Mouse (Mus musculus): ENCODE measurements around the gene Pcca. TPM values are rescaled to one million over a fixed set of nuclear protein-coding genes. Genes with fewer than 3 reads are reported as not detected.

The Pcca gene
- polyA plus RNA-seq, 1 experiment = 18.8 TPM

DNA sequence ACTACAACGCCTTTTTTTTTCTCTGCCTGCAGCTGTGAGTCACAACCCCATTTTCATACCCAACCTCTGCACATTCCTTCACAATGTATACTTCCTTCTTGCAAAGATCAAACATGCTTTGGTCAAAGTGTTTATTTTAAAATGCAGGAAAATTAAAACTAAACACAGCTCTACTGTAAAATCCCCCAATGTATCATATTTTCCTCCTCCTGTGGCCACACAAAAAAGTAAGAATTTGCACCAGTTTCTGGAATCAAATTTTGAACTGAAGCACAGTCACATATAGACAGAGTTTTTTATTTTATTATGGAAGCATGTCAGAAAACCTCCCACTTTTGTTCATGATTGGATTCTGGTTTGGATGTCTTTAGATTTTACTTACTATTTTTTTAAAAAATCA lies 47.5 kb upstream of the Pcca start:
- Histone ChIP-seq H3K4me3 (no peak overlapping the region), H3K36me3 (ENCODE audit: control insufficient read depth, insufficient read depth) (no peaks in the 10 kb centered on the region), H3K79me2 (ENCODE audit: control insufficient read depth, insufficient read depth) (no peaks in the 10 kb centered on the region), H3K4me2 (ENCODE audit: low read depth) (no peak overlapping the region), H3K27me3 (ENCODE audit: control insufficient read depth, insufficient read depth, insufficient read length) (peaks cover 35% of the 10 kb centered on the region), H3ac (ENCODE audit: control insufficient read depth, insufficient read length) (no peak overlapping the region)
- TF ChIP-seq MAX (IDR thresholded peaks at IDR 0.05; ENCODE audit: low read depth) (no peak), MYOG (IDR thresholded peaks at IDR 0.05; ENCODE audit: control insufficient read depth in 1 of 3, insufficient read depth in 1 of 3, insufficient read length in 2 of 3, low read depth in 2 of 3) (no peak), POLR2A (IDR thresholded peaks at IDR 0.05; ENCODE audit: insufficient read length, low read depth) (no peak), USF1 (IDR thresholded peaks at IDR 0.05; ENCODE audit: low read depth) (no peak), TCF12 (IDR thresholded peaks at IDR 0.05; ENCODE audit: insufficient read depth, poor library complexity, severe bottlenecking) (no peak), CEBPB (IDR thresholded peaks at IDR 0.05; ENCODE audit: insufficient read depth, poor library complexity, severe bottlenecking) (no peak), MYOD1 (IDR thresholded peaks at IDR 0.05; ENCODE audit: control insufficient read depth in 1 of 3, insufficient read length in 2 of 3, low read depth in 2 of 3) (no peak), SRF (IDR thresholded peaks at IDR 0.05; ENCODE audit: control insufficient read depth, insufficient read length, low read depth) (no peak), TCF3 (IDR thresholded peaks at IDR 0.05; ENCODE audit: insufficient read length, low read depth) (no peak), E2F4 (IDR thresholded peaks at IDR 0.05; ENCODE audit: insufficient read depth) (no peak), REST (IDR thresholded peaks at IDR 0.05; ENCODE audit: insufficient read depth, insufficient read length) (no peak), POLR2AphosphoS2 (IDR thresholded peaks at IDR 0.05; ENCODE audit: insufficient read length, low read depth) (no peak)

DNA sequence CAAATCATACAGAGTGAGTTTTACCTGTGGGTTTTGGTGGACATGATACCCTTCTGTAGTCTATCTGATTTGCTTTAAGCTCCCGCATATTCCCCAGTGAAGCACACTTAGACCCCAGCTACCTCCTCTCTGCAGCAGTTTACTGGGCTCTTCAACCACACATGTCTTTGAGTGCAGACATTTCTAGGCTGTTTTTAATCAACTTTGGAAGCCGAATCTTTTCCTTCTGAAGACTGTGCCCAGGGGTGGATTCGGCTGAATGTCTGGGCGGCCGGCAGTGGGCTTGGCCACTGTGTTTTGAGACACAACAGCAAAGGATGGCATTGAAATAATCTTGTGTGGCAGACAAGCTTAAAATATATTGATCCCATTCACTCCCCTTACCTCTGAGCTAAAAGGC lies 46.8 kb upstream of the Pcca start:
- Histone ChIP-seq H3K27me3 (ENCODE audit: control insufficient read depth, insufficient read depth, insufficient read length) (peaks cover 35% of the 10 kb centered on the region), H3K79me2 (ENCODE audit: control insufficient read depth, insufficient read depth) (no peaks in the 10 kb centered on the region), H3K4me3 (no peak overlapping the region), H3K4me2 (ENCODE audit: low read depth) (no peak overlapping the region), H3ac (ENCODE audit: control insufficient read depth, insufficient read length) (no peak overlapping the region), H3K36me3 (ENCODE audit: control insufficient read depth, insufficient read depth) (no peaks in the 10 kb centered on the region)
- TF ChIP-seq MYOG (IDR thresholded peaks at IDR 0.05; ENCODE audit: control insufficient read depth in 1 of 3, insufficient read depth in 1 of 3, insufficient read length in 2 of 3, low read depth in 2 of 3) (no peak), TCF12 (IDR thresholded peaks at IDR 0.05; ENCODE audit: insufficient read depth, poor library complexity, severe bottlenecking) (no peak), TCF3 (IDR thresholded peaks at IDR 0.05; ENCODE audit: insufficient read length, low read depth) (no peak), SRF (IDR thresholded peaks at IDR 0.05; ENCODE audit: control insufficient read depth, insufficient read length, low read depth) (no peak), MYOD1 (IDR thresholded peaks at IDR 0.05; ENCODE audit: control insufficient read depth in 1 of 3, insufficient read length in 2 of 3, low read depth in 2 of 3) (no peak), MAX (IDR thresholded peaks at IDR 0.05; ENCODE audit: low read depth) (no peak), E2F4 (IDR thresholded peaks at IDR 0.05; ENCODE audit: insufficient read depth) (no peak), REST (IDR thresholded peaks at IDR 0.05; ENCODE audit: insufficient read depth, insufficient read length) (no peak), POLR2AphosphoS2 (IDR thresholded peaks at IDR 0.05; ENCODE audit: insufficient read length, low read depth) (no peak), POLR2A (IDR thresholded peaks at IDR 0.05; ENCODE audit: insufficient read length, low read depth) (no peak), USF1 (IDR thresholded peaks at IDR 0.05; ENCODE audit: low read depth) (no peak), CEBPB (IDR thresholded peaks at IDR 0.05; ENCODE audit: insufficient read depth, poor library complexity, severe bottlenecking) (no peak)

DNA sequence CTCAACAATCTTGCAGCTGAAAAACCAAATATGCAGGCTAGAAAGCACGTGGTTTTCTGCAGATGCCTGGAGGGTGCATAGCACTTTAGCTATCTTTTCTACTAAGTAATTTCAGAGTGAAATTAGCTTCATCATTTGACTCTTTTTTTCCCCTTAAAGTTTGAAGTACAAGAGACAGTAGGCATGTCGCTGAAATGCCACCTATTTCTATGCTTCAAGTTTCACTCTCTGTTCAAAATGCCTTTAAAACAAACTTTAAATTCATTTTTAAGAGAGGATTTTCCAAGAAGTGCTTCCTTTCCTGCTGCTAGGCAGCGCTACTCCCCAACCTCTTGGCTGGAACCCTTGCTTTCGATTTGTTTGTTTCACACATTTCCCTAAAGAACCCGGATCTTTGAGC lies 45.1 kb upstream of the Pcca start:
- H3K27me3 ChIP-seq (ENCODE audit: control insufficient read depth, insufficient read depth, insufficient read length) = peaks cover 25% of the 10 kb centered on the region
- no peak overlapping the region for H3K4me3 ChIP-seq
- peak overlapping the region; percentile 46 for H3K4me2 ChIP-seq (ENCODE audit: low read depth)
- H3K79me2 ChIP-seq (ENCODE audit: control insufficient read depth, insufficient read depth) = no peaks in the 10 kb centered on the region
- H3K36me3 ChIP-seq (ENCODE audit: control insufficient read depth, insufficient read depth) = no peaks in the 10 kb centered on the region
- TF ChIP-seq TCF12 (IDR thresholded peaks at IDR 0.05; ENCODE audit: insufficient read depth, poor library complexity, severe bottlenecking) (no peak), MYOD1 (IDR thresholded peaks at IDR 0.05; ENCODE audit: control insufficient read depth in 1 of 3, insufficient read length in 2 of 3, low read depth in 2 of 3) (no peak), MAX (IDR thresholded peaks at IDR 0.05; ENCODE audit: low read depth) (no peak), TCF3 (IDR thresholded peaks at IDR 0.05; ENCODE audit: insufficient read length, low read depth) (no peak), POLR2AphosphoS2 (IDR thresholded peaks at IDR 0.05; ENCODE audit: insufficient read length, low read depth) (no peak), POLR2A (IDR thresholded peaks at IDR 0.05; ENCODE audit: insufficient read length, low read depth) (no peak), REST (IDR thresholded peaks at IDR 0.05; ENCODE audit: insufficient read depth, insufficient read length) (no peak), E2F4 (IDR thresholded peaks at IDR 0.05; ENCODE audit: insufficient read depth) (no peak), USF1 (IDR thresholded peaks at IDR 0.05; ENCODE audit: low read depth) (no peak), CEBPB (IDR thresholded peaks at IDR 0.05; ENCODE audit: insufficient read depth, poor library complexity, severe bottlenecking) (no peak)
- no peak overlapping the region for H3ac ChIP-seq (ENCODE audit: control insufficient read depth, insufficient read length)

DNA sequence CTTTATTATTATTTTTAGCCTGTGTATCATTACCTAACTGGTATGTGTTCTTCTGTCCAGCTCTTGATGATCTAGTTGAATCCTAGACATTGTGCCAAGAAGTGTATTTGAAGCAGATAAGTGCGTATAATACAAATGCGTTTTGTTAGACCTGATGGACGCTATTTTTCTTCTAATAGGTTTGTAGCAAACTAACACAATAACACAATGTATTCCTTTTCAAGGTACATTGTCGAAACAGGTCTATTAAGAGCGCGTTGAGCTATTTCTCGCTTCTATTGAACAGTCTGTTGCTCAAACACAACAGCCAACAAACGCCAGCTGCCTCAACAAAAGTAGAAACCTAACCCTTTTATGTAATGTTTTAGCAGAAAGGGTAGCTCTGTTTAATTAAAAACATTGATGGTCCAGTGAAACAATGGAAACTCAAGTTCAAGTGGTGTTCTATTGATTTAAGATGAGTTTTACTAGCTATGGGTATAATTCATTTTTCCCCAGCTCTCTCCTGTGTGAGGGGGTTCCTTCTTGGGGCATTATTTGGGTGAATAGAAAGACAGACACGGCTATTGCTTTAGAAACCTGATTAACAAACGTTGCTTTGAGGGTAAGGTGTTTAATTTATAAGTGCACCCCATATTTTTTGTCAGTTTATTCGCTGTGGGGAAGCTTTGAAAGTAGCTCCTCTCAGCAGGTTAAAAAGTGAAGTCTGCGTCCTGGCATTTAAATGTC lies 44.3 kb upstream of the Pcca start:
- no peaks in the 10 kb centered on the region for H3K36me3 ChIP-seq (ENCODE audit: control insufficient read depth, insufficient read depth)

More for the DNA sequence above, 44.3 kb upstream of the Pcca start:
- Histone ChIP-seq H3K27me3 (ENCODE audit: control insufficient read depth, insufficient read depth, insufficient read length) (peaks cover 17% of the 10 kb centered on the region), H3K79me2 (ENCODE audit: control insufficient read depth, insufficient read depth) (no peaks in the 10 kb centered on the region), H3ac (ENCODE audit: control insufficient read depth, insufficient read length) (no peak overlapping the region), H3K4me2 (ENCODE audit: low read depth) (no peak overlapping the region), H3K4me3 (no peak overlapping the region)
- TF ChIP-seq TCF12 (IDR thresholded peaks at IDR 0.05; ENCODE audit: insufficient read depth, poor library complexity, severe bottlenecking) = no peak
- TF ChIP-seq TCF3 (IDR thresholded peaks at IDR 0.05; ENCODE audit: insufficient read length, low read depth) = no peak
- no peak for TF ChIP-seq POLR2A (IDR thresholded peaks at IDR 0.05; ENCODE audit: insufficient read length, low read depth)

All from myocyte (in vitro differentiated cells).